Mouse (Mus musculus) ovary, adult 10 weeks (tissue): Measurements from ENCODE around the gene Azi2. TPM values are rescaled to one million over a fixed set of nuclear protein-coding genes. Genes with fewer than 3 reads are reported as not detected.

Experiments
- polyA plus RNA-seq: library from polyadenylated mRNA; stranded (reverse); fragments of 350-450 nt; fragmentation: Illumina TruSeq; extraction: RNeasy Lipid Tissue Mini Kit (QIAGEN cat#74804); gene quantifications from one replicate; pipeline ENCODE4 v1.2.3, GENCODE M21; 2014

Gene Azi2
- polyA plus RNA-seq = 174 TPM

GRCm38 (mm10) chr9:118040218-118041021, at the start of gene Azi2:
TSS of gene Azi2 (plus strand) at chr9:118040499.

Other genes with a start within 250 kb of the Azi2 start
- 95.0 TPM for gene Cmc1, start 109.7 kb downstream of the Azi2 start, polyA plus RNA-seq